Mouse (Mus musculus) forebrain, postnatal 0 days (tissue): ENCODE results near the gene Lst1. TPM values are rescaled to one million over a fixed set of nuclear protein-coding genes. Genes with fewer than 3 reads are reported as not detected.

Experiments used
- ATAC-seq: fragments of 200-750 bp; cut with Nextera tagmentation; 2 replicates; pipeline ENCODE4 v1.8.0; 2017; ENCODE audit warnings: mild to moderate bottlenecking, moderate library complexity
- DNase-seq: peaks from one replicate; pipeline ENCODE4 v3.0.0-alpha.2; 2015
- H3K27ac ChIP-seq: fragments of 300-500 bp; sonication (generic); 2 replicates; pipeline ENCODE4 v1.5.1; 2014; ENCODE audit warnings: low read depth, mild to moderate bottlenecking, antibody characterized with exemption, low read length, moderate library complexity, mixed read lengths
- H3K27me3 ChIP-seq: fragments of 300-500 bp; sonication (generic); 2 replicates; pipeline ENCODE4 v1.6.1; 2014; ENCODE audit warnings: mild to moderate bottlenecking, low read length, mixed read lengths; ENCODE audit not compliant: insufficient read depth
- H3K36me3 ChIP-seq: fragments of 300-500 bp; sonication (generic); 2 replicates; pipeline ENCODE4 v1.6.1; 2014; ENCODE audit warnings: mild to moderate bottlenecking, moderate library complexity; ENCODE audit not compliant: insufficient read depth
- H3K4me1 ChIP-seq: fragments of 300-500 bp; sonication (generic); 2 replicates; pipeline ENCODE4 v1.6.1; 2014; ENCODE audit warnings: antibody characterized with exemption; ENCODE audit not compliant: insufficient read depth
- H3K4me2 ChIP-seq: fragments of 300-500 bp; sonication (generic); 2 replicates; pipeline ENCODE4 v1.6.1; 2014; ENCODE audit warnings: low read depth, mild to moderate bottlenecking, moderate library complexity
- H3K4me3 ChIP-seq: fragments of 300-500 bp; sonication (generic); 2 replicates; pipeline ENCODE4 v1.5.1; 2014; ENCODE audit warnings: low read depth, low read length, mixed read lengths
- H3K9ac ChIP-seq: fragments of 300-500 bp; sonication (generic); 2 replicates; pipeline ENCODE4 v1.6.1; 2014; ENCODE audit warnings: mild to moderate bottlenecking
- H3K9me3 ChIP-seq: fragments of 300-500 bp; sonication (generic); 2 replicates; pipeline ENCODE4 v1.6.1; 2016; ENCODE audit warnings: low read length
- CTCF ChIP-seq: sonication (generic); IDR thresholded peaks from 2 replicates; pipeline ENCODE4 v1.5.1; 2016; ENCODE audit warnings: antibody characterized with exemption, control low read depth, low read depth
- WGBS: fragments of 180-500 bp; shearing (Covaris S2); extraction: QIAGEN DNeasy Blood & Tissue Kit; methylation state at CpG from one replicate; pipeline ENCODE4 v1.1.7; 2014; 5-methylcytosine and 5-hydroxymethylcytosine counted together
- polyA plus RNA-seq: library from polyadenylated mRNA; unstranded; fragments of >200 nt; fragmentation: Nextera tagmentation; extraction: Ambion mirVana; gene quantifications from 2 replicates; pipeline ENCODE4 v1.2.1, GENCODE M21; 2015
- total RNA-seq: library from RNA; depleted of rRNA; stranded (reverse); fragments of >200 nt; gene quantifications from 2 replicates; pipeline ENCODE4 v1.2.3, GENCODE M21; 2014

Lst1 gene
- total and polyA plus RNA-seq, 2 experiments from 2014 or later: 11.4 to 17.4 TPM

- Histone ChIP-seq H3K27me3 (no peaks in the 10 kb centered on the region), H3K4me1 (peaks cover 5% of the 10 kb centered on the region; the same call in 1 of the 2 replicates), H3K4me2 (peak within 1 kb of the TSS; percentile 95), H3K36me3 (peaks cover 25% of the 10 kb centered on the region), H3K9me3 (no peaks in the 10 kb centered on the region), H3K4me3 (peak within 1 kb of the TSS; percentile 52; the same call in 1 of the 2 replicates), H3K9ac (no peak within 1 kb of the TSS), H3K27ac (no peak within 1 kb of the TSS)
- no peak for DNase-seq
- TF ChIP-seq CTCF: no peak
- 68% methylated on average over 18 of the region's 18 CpGs for WGBS
- ATAC-seq: no peak
Measured at GRCm38 (mm10) chr17:35233114-35233980, 45.1 kb upstream of the Lst1 start, which contains the start of gene Atp6v1g2. Gene Atp6v1g2, plus strand, starts transcription at chr17:35233660.

GRCm38 (mm10) chr17:35232659-35233058, 44.4 kb upstream of the Lst1 start:
- Histone ChIP-seq H3K36me3 (peaks cover 25% of the 10 kb centered on the region), H3K27me3 (no peaks in the 10 kb centered on the region), H3K27ac (no peak overlapping the region), H3K9ac (no peak overlapping the region), H3K9me3 (no peaks in the 10 kb centered on the region), H3K4me2 (no peak overlapping the region), H3K4me3 (no peak overlapping the region), H3K4me1 (peaks cover 5% of the 10 kb centered on the region; the same call in 1 of the 2 replicates)
- no peak for DNase-seq
- WGBS: 91% methylated on average over 5 of the region's 5 CpGs
- no peak for ATAC-seq
- no peak for TF ChIP-seq CTCF

GRCm38 (mm10) chr17:35232043-35232442, 43.8 kb upstream of the Lst1 start:
- Histone ChIP-seq H3K36me3 (peaks cover 28% of the 10 kb centered on the region), H3K4me2 (no peak overlapping the region), H3K4me1 (peaks cover 5% of the 10 kb centered on the region; the same call in 1 of the 2 replicates), H3K9me3 (no peaks in the 10 kb centered on the region), H3K27ac (no peak overlapping the region), H3K27me3 (no peaks in the 10 kb centered on the region), H3K4me3 (no peak overlapping the region), H3K9ac (peak overlapping the region; percentile 22; the same call in 1 of the 2 replicates)
- peak; percentile 91 for DNase-seq
- TF ChIP-seq CTCF: peak; percentile 94
- 12% methylated on average over 12 of the region's 12 CpGs for WGBS
- ATAC-seq: no peak

GRCm38 (mm10) chr17:35231022-35231421, 42.8 kb upstream of the Lst1 start:
- Histone ChIP-seq H3K27me3 (no peaks in the 10 kb centered on the region), H3K9ac (no peak overlapping the region), H3K4me1 (peaks cover 5% of the 10 kb centered on the region; the same call in 1 of the 2 replicates), H3K4me3 (no peak overlapping the region), H3K36me3 (peaks cover 32% of the 10 kb centered on the region), H3K27ac (no peak overlapping the region), H3K4me2 (no peak overlapping the region), H3K9me3 (no peaks in the 10 kb centered on the region)
- WGBS: 92% methylated on average over 10 of the region's 10 CpGs
- no peak for TF ChIP-seq CTCF
- ATAC-seq (no peak), DNase-seq (no peak)

- no peak overlapping the region for H3K4me3 ChIP-seq
- H3K4me1 ChIP-seq: no peaks in the 10 kb centered on the region
- H3K27me3 ChIP-seq: no peaks in the 10 kb centered on the region
- no peak overlapping the region for H3K9ac ChIP-seq
- 90% methylated on average over 14 of the region's 14 CpGs for WGBS
- TF ChIP-seq CTCF: no peak
- no peak for DNase-seq
- peaks cover 42% of the 10 kb centered on the region for H3K36me3 ChIP-seq
- no peak for ATAC-seq
- H3K9me3 ChIP-seq: no peaks in the 10 kb centered on the region
- H3K4me2 ChIP-seq: no peak overlapping the region
- H3K27ac ChIP-seq: no peak overlapping the region
Measured at GRCm38 (mm10) chr17:35226561-35227046, 38.4 kb upstream of the Lst1 start.

- ATAC-seq: no peak
- no peaks in the 10 kb centered on the region for H3K4me1 ChIP-seq
- peaks cover 37% of the 10 kb centered on the region for H3K36me3 ChIP-seq
- no peaks in the 10 kb centered on the region for H3K27me3 ChIP-seq
- 94% methylated on average over 5 of the region's 5 CpGs for WGBS
- no peak overlapping the region for H3K9ac ChIP-seq
- no peak for DNase-seq
- H3K4me2 ChIP-seq: no peak overlapping the region
- no peak for TF ChIP-seq CTCF
- H3K9me3 ChIP-seq: no peaks in the 10 kb centered on the region
- H3K27ac ChIP-seq: no peak overlapping the region
- H3K4me3 ChIP-seq: no peak overlapping the region
Measured at GRCm38 (mm10) chr17:35225456-35225855, 37.2 kb upstream of the Lst1 start.

GRCm38 (mm10) chr17:35224641-35225040, 36.4 kb upstream of the Lst1 start:
- WGBS: 95% methylated on average over 4 of the region's 4 CpGs
- Histone ChIP-seq H3K27ac (no peak overlapping the region), H3K9me3 (no peaks in the 10 kb centered on the region), H3K36me3 (peaks cover 39% of the 10 kb centered on the region), H3K4me3 (no peak overlapping the region), H3K27me3 (no peaks in the 10 kb centered on the region), H3K4me1 (no peaks in the 10 kb centered on the region), H3K4me2 (no peak overlapping the region), H3K9ac (no peak overlapping the region)
- TF ChIP-seq CTCF: no peak
- ATAC-seq: no peak
- DNase-seq: no peak
